Mouse (Mus musculus) forelimb bud, embryonic 11.5 days (tissue): Measurements from ENCODE around the gene Mlh1.
A peak's percentile ranks its signal among the peaks of the same experiment; 100 is the strongest.

Experiments used
- DNase-seq: peaks from one replicate; pipeline ENCODE4 v3.0.0-alpha.2; 2012; ENCODE audit warnings: low read depth, low spot score

Mlh1 gene

DNA sequence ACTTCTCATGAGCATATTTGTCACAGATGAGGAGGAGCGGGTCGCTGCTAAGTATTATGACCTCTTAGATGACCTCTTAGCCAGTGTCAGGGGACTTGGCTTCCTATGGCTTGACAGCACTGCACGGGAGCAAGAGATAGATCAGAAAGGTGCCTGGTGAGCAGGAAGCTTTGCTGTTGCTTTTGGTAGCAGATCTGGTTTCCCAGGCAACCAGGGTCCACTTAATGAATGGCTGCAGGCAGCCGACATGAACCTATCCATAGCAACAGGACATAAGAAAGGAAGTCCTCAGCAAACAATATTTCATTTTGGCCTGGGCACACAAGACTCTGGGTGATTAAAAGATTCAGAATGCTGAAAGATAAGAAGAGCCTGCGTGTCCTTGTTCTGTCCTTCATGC lies 14.1 kb upstream of the Mlh1 start:
- peak; percentile 35 for DNase-seq

DNA sequence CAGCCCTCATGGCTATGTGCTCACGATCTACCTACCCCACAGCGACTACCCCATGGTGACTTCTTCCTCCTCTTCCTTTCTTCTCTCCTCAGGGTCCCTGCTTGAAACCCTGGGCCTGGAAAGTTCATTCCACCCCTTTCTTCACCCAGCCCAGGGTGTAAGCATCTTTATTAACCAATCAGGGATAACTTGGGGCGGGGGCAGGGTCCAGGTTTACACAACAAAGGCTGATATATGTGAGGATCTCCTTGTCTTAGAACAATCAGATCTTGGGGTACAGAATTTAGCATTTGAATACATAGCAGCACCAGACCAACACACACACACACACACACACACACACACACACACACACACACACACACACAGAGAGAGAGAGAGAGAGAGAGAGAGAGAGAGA lies 13.5 kb upstream of the Mlh1 start:
- no peak for DNase-seq

DNA sequence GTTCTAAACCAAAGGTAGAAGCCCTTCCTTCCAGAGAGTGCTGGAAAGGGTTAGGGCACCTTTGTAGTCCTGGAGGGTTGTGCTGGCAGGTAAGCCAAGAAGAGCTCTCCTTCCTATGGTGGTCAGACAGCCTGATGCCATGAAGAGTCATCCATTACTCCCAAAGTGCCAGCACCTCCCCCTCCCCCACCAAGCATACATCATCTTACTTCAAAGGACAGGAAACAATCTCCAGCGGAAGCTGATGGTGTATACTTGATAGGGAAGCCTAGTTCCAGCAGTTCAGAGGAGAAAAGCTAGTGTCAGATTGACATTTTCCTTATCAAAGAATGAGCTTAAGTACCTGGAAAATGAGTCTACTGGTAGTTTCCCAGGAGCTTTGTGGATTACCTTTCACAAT lies 3.6 kb upstream of the Mlh1 start:
- DNase-seq = no peak

DNA sequence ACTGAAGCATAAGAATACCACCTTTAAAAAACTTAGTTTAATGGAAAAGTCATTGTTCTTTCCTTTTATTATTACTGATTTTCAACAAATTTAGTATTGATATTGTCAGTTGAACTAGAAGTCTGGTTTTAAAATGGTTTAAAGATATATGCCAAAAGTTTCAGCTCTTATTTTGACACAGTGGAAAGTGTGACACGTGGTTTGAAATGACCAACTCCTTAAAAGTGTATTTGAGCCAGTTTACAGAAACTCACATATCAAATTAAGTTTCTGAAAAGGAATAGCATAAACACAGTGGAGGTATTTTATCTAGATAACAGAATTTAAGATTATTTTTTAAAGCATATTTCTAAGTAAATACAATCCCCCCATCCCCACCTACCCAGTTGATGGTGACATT lies 2.4 kb upstream of the Mlh1 start:
- DNase-seq = no peak

DNA sequence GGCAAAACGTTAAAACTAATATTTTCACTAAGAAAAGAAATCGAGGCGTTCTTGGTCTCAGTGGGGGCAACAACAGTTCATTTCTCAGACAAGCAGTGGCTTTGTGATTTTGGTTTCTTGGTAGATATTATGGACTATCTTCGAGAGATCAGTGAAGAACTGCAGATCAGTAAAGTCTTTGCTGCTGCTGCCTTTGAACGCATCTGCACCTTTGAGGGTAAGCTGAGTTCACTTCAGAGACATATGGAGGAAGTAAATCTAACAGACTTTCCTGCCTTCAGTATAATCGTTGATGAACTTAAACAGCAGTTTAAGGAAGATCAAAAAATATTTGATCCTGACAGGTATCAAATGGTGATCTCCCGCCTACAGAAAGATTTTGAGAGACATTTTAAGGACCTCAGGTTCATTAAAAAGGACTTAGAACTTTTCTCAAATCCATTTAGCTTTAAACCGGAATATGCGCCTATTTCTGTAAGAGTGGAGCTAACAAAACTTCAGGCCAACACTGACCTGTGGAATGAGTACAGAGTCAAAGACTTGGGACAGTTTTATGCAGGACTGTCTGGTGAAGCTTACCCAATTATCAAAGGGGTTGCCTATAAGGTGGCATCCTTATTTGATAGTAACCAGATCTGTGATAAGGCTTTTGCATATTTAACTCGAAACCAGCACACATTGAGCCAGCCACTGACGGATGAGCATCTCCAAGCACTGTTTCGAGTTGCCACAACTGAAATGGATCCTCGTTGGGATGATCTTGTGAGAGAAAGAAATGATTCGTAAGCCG lies 1.6 kb upstream of the Mlh1 start:
- no peak for DNase-seq

DNA sequence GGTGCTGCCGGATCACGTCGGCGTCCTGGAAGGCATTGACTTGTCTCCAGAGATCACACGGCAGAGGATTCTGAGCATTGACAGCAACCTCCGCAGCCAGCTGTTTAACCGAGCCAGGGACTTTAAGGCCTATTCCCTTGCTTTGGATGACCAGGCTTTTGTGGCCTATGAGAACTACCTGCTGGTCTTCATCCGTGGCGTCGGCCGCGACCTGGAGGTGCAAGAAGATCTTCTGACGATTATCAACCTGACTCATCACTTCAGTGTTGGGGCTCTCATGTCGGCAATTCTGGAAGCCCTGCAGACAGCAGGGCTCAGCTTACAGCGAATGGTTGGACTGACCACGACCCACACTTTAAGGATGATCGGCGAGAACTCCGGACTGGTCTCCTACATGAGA lies 765 bp upstream of the Mlh1 start:
- DNase-seq = peak; percentile 16

DNA sequence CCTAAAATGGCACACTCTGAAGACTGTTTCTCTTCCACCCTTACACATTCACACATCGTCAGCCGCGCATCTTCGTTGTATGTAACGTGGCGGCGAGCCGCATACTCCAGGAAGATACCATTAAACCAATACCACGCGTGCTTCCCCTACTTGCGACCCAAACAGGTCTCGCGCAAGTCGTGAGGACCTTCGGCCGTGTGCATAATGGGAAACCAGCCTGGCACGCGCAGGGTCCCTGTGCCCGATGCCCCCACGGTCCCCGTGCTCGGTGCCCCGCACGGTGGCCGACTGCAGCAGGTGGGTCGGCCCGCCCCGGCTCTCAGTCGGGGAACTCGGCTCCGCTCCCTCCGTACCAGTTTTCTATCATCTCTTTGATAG lies 546 bp downstream of the Mlh1 start:
- no peak for DNase-seq

DNA sequence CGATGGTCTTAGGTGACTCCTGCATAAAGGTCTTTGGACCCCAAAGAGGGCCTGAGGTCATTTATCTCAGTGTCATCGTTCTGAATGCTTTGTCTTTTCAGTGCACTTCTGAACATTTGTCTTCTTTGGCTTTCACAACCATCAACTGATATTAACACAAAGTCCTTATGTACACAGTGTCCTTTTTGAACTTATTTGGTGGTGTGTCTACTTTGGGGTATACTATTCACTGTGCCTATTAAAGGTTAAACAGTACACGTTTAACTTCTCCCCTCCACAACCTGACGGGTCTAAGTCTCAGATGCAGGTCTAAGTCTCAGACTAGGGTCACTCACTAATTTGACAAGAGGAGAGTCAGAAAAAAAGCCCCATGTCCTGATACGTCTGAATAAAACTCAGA lies 985 bp downstream of the Mlh1 start:
- DNase-seq = no peak

DNA sequence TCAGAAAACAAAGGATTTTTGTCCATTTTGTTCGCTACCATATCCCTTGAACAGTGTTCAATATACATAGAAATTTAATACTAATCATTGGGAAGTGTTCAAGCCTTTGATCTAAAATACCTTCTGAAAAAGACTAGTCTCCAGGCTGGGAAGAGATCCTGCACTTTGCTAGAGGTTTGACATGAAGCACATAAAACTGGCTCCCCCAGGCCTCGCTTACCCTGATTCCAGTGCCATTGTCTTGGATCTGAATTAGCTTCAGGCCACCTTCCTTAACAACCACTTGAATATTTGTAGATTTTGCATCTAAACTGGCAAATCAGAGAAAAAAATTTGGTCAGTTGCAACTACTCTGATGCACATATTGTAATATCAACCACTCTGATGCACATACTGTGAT lies 3.6 kb downstream of the Mlh1 start:
- DNase-seq = no peak

DNA sequence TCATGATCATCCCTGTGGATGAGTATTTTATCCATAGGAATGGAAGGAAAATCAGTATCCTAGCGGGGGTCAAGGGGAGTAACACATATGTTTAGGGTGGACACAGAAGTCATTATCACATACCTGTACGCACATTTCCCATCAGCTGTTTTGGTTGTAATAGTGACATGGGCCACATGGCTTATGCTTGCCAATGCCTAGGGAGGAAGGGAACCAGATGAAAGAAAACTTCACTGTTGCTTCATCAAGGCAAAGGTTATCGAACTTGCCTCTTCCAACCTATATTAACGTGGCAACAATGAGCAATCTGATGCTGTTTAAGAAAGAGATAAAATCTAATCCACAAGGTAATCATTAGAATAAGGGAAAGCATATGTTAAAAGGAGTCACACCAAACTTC lies 10.2 kb downstream of the Mlh1 start:
- no peak for DNase-seq

DNA sequence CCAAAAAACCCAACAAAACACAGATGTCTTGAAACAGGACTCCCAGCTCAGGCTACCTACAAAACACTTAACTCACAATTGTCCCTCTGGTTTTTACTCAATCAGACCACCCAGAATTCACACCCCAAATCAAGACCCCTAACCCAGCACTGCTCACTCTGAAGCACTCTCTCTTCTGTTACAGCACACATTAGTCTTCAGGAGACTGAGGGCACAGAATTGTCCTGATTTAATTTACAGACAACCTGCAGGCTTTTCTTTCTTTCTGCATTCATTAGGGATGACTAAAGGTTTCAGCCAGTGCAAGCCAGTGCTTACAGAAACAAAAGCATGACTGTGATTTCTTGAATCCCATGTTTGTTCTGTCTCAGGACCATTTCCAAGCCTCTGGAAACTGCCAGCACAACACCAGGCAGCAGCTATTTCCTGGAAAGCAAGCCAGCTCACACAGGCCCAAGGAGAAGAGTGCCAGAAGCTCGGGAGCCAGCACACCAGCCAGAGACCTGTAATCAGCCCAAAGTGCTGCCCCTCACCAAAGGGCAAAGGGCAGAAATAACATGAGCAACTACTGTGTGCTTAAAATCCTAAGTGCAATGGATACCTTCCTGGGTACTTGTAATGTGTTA lies 11.1 kb downstream of the Mlh1 start:
- DNase-seq = peak; percentile 12

DNA sequence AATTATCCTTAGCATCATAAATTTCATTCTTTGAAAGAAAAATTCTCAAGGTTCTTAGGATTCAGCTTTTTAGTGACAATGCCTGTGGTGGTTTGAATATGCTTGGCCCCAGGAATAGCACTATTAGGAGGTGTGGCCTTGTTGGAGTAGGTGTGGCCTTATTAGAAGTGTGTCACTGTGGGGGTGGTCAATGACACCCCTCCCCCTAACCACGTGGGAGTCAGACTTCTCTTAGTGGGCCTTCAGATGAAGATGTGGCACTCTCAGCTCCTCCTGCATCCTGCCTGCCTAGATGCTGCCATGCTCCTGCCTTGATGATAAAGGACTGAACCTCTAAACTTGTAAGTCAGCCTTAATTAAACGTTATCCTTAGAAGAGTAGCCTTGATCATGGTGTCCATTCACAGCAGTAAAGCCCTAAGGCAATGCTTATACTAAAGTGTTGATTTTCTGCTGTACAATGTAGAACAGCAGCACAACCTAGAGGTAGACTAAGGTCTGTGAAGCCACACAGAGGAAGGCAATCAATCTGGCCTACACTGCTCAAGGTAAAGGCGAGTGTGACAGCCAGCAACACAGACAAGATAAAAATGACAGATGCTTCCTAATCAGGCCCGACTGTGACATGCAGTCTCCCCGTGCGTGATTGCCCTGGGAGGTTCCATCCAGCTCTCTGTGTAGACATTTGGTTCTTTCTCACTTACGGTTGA lies 19.3 kb downstream of the Mlh1 start:
- no peak for DNase-seq

DNA sequence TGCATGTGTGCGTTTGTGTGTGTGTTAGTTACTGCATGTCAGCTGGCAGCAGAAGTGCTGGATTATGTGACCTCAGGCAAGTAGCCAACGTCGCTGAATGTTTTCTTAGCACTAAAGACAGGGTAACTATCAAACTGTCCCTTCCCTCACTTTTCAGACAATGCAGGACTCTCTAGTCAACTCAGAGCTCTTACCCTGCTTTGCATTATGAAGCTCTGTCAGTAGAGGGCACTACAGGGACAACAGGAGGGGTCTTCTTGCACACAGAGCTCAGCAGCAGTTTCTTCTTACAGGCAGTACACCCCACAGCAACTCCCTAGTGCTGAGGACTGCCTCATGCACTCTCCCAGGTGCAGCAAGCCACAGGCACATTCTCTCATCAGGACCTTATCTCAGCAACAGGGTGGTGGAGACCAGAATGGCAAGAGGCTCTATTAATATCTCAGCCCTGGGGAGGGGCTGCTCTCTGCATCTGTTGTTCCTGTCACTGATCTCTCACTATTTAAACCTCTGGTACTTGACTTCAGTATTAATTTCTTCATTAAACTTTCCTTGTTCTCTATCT lies 23.8 kb downstream of the Mlh1 start:
- no peak for DNase-seq

DNA sequence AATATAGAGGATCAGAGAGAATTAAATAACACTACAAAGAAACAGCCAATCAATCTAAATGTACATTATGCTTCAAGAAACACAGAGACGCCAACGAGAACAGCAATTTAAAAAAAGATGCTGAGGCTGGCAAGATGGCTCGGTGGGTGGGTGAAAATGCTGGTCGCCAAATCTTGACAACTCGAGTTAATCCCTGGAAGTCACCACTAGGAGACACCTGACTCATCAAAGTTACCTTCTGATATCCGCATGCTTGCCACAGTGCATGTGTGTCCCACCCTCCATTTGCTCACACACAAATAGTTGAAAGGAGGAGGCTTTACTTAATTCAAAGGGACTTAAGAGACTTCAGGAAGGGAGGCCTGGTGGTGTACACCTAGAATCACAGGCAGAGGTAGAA lies 26.0 kb downstream of the Mlh1 start:
- no peak for DNase-seq

DNA sequence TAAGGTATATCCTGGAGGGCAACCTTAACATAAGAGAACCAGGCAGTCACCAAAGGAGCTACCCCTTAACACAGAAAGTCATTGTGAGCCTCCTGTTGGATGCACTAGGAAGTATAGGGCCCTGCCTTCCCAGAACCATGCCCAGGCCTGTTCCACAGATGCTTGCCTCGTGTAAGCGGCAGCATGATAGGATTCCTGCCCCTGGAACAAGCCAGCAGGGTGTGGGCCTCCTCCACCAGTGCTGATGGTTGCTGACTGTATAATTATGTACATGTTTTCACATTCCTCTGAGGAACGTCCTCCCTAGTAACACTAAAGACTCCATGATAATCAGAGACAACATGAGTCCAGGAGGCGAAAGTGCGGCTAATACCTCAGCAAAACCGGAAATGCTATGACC lies 28.2 kb downstream of the Mlh1 start:
- no peak for DNase-seq

DNA sequence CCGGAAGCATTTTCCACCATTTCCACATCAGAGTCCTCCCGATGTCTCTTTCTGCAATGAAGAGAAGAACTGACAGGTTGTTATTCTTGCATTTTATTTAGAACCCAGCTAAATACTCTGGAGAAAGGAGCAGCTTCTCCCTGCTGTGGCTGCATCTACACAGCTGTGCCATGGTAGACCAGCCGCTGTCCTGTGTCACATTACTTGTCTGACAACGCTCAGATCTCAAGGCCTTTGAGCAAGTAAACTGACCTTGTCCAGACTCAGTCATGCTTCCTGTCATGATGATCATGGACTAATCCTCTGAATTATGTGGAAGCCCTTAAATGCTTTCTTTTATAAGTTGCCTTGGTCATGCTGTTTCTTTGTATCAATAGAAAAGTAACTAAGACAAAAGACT lies 31.8 kb downstream of the Mlh1 start:
- no peak for DNase-seq

DNA sequence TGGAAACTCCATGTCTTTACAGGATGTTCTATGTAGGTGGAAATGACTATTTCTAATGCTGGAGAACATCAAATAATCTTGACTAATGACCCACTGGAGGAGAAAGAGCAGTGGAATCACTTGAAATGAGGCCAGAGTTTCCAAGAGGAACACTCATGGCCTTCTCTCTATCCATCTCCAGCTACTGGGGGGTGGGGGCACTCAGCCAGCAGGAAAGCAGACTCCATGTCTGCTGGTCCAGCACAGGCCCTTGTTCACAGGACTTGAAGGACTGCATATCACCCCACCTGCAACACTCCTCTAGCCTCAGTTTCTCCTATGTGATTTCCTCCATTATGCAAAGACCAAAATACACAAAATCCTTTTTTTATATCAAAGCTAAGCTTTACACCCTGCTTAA lies 33.9 kb downstream of the Mlh1 start:
- DNase-seq = no peak

DNA sequence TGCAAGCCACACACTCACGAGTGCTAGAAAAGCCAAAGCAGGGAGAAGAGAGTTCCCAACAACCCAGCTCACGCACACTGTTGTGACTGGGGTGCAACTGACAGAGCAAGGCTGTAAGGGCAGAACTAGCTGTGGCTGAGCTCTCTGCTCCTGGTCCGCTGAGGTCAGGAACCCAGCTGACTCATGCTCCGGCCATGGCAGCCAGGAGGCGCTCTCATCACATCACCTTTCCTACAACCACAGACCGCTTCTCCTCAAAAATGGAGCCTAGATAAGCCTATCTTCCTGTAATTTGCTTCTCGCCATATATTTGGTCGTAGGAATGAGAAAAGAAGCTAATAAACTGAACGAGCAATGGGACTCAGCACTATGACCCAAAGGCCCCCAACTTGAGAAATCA lies 36.9 kb downstream of the Mlh1 start:
- no peak for DNase-seq

DNA sequence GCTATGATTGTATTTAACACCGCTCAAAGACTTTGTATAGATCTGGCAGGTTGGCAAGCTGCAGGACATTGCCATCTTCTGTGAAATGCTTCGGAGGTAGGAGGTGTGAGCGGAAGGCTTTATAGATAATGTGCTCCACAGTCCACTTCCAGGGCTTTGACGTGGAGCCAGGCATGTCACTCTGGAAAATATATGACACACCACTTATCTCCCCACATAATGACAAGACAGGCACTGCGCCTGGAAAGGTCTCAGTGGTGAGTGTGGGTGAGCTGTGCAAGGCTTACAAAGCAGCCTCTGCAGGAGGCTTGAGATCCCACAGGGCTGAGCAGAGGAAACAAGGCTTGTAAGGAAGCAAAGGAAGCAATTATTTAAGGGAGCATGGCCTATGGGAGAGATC lies 43.1 kb downstream of the Mlh1 start:
- DNase-seq = no peak

DNA sequence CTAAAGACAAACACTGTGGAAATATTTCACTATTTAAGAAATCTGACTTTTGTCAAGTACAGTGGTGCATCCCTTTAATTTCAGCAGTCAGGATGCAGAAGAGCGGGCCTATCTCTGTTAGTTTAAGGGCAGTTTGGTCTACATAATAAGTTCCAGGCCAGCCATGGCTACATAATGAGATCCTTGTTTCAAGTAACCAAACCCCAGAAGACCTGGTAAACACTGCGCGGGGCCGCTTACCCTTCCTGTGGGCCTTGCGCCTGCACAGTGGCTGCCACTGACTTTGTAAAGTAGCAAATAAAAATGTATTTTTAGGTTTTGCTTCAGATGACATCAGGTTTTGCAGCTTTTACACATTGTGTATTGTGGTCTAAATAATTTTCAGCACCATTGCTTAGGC lies 48.2 kb downstream of the Mlh1 start:
- no peak for DNase-seq

DNA sequence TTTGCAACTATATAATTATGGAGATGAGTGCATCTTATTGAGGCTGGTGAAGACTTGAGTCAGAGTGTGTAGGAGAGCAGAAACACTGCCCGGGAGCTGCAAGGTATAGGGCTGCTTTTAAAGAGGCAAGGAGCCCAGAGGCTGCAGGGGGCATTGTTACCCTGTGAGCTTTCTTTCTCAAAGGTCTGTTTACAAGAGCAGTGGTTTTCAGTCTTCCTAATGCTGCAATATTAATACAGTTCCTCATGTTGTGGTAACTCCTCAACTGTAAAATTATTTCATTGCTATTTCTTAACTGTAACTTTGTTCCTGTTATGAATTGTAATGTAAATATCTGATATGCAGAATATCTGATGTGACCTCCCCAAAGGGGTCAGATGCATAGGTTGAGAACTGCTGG lies 50.0 kb downstream of the Mlh1 start:
- no peak for DNase-seq

DNA sequence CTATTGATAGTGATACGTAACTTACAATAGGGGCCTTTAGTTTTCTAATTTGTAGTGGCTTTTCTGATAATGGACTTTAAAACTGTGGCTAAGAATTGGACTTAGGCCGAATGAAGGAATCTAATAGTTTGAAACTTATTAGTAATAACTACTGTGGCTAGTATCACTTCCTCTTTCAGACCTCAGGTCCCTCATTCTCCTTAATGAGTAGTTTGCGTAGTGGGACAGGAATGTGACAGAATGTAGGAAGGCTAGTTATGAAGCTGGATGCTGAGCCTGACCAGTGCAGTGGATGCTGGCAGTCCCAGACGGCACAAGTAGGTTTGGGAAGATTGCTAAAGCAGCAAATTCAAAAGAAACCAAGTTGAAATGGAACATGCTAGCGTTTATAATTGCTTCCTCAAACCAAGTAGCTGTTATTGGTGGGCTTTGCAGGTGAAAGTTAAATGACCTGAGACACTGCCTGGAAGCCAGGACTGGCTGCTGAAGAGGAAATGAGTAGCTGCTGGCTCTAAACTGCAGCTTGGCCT lies 51.0 kb downstream of the Mlh1 start:
- no peak for DNase-seq

DNA sequence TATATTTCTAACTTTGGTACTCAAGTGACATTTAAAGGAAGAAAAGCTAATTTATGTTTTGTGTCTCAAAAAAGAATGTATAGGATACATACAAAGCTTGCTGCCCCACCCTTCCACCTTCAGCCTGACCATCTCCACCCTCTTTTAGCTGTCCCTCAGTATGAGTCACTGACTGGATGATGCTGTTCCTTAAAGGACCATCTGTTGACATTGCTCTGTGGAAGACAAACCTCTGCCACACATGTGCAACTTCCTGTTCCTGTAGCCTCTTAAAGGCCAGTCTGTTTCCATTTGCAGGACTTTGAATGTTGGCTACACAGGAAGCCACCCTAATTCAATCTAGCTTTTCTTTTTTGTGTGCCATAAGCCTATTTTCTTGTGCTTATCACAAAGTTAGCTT lies 55.2 kb downstream of the Mlh1 start:
- no peak for DNase-seq
